ENCODE assay signal across 24 mouse cellular contexts in genomic region chr2:110077240-110077639, GRCm38 (mm10). TPM values are rescaled to one million over a fixed set of nuclear protein-coding genes. Genes with fewer than 3 reads are reported as not detected.
DNase-seq lines count a peak whose midpoint lies in the region; ATAC-seq and TF ChIP-seq lines count a peak whose summit lies in the region.
"Had no signal": no experiment of that assay in that cellular context is flagged by ENCODE, and none has a peak within 500 bp of the region (broad histone marks: within the 10 kb centered on the region; RNA-seq: fewer than 3 reads in every experiment).

No protein-coding gene starts in this region.

- no peak for TF ChIP-seq CTCF in intestine, postnatal 0 days (IDR thresholded peaks at IDR 0.05; ENCODE audit: low read depth)
- no peak for TF ChIP-seq CTCF in liver, postnatal 0 days (IDR thresholded peaks at IDR 0.05; ENCODE audit: low read depth)

- no peak overlapping the region for H3K27ac ChIP-seq in intestine, embryonic 15.5 days
- H3K27ac ChIP-seq in intestine, postnatal 0 days (ENCODE audit: low read depth, low read length): no peak overlapping the region
- H3K27ac ChIP-seq in liver, embryonic 12.5 days: no peak overlapping the region
- no peak overlapping the region for H3K27ac ChIP-seq in liver, postnatal 0 days (ENCODE audit: low read depth)
- H3K27ac ChIP-seq in intestine, embryonic 16.5 days (ENCODE audit: low read length): no peak overlapping the region
- no peak overlapping the region for H3K27ac ChIP-seq in liver, embryonic 15.5 days (replicated peaks)
- H3K27ac ChIP-seq: embryonic facial prominence, embryonic 12.5 days; gastrocnemius, adult 2 months; hindbrain, embryonic 14.5 days; hindbrain, postnatal 0 days had no signal

- H3K9ac ChIP-seq in intestine, embryonic 15.5 days: no peak overlapping the region
- H3K9ac ChIP-seq in intestine, postnatal 0 days (ENCODE audit: low read depth, low read length): no peak overlapping the region
- no peak overlapping the region for H3K9ac ChIP-seq in liver, embryonic 12.5 days
- H3K9ac ChIP-seq in liver, postnatal 0 days (replicated peaks): no peak overlapping the region
- no peak overlapping the region for H3K9ac ChIP-seq in intestine, embryonic 16.5 days (ENCODE audit: low read depth, low read length)
- H3K9ac ChIP-seq in liver, embryonic 15.5 days: no peak overlapping the region
- H3K9ac ChIP-seq: embryonic facial prominence, embryonic 12.5 days; embryonic facial prominence, embryonic 15.5 days; forebrain, postnatal 0 days; hindbrain, embryonic 14.5 days had no signal

- peak; percentile 30; the same call in 1 of the 2 replicates for ATAC-seq in intestine, embryonic 15.5 days
- no peak for ATAC-seq in intestine, postnatal 0 days
- ATAC-seq in liver, embryonic 12.5 days: peak; percentile 79
- ATAC-seq in liver, postnatal 0 days: no peak
- ATAC-seq in intestine, embryonic 16.5 days: peak; percentile 48
- 0 out of 2 replicates have a peak, but pooled peaks have one; percentile 40 for ATAC-seq in liver, embryonic 15.5 days (ENCODE audit: insufficient read depth)
- ATAC-seq in cerebellum, adult (ENCODE audit: insufficient number of reproducible peaks, low FRiP score, low TSS enrichment): no peak
- ATAC-seq: forebrain, embryonic 14.5 days; forebrain, postnatal 0 days; hindbrain, postnatal 0 days; Patski had no signal

- WGBS in intestine, embryonic 15.5 days: 41% methylated on average over 2 of the region's 2 CpGs
- 18% methylated on average over 2 of the region's 2 CpGs for WGBS in intestine, postnatal 0 days
- 16% methylated on average over 2 of the region's 2 CpGs for WGBS in liver, embryonic 12.5 days (ENCODE audit: insufficient replicate concordance)
- WGBS in liver, postnatal 0 days (ENCODE audit: insufficient replicate concordance): 45% methylated on average over 2 of the region's 2 CpGs
- WGBS in intestine, embryonic 16.5 days: 31% methylated on average over 2 of the region's 2 CpGs
- 25% methylated on average over 2 of the region's 2 CpGs for WGBS in liver, embryonic 15.5 days (ENCODE audit: insufficient replicate concordance)

- no peak for TF ChIP-seq EP300 in liver, postnatal 0 days (IDR thresholded peaks at IDR 0.05; ENCODE audit: low read depth)

- H3K9me3 ChIP-seq in intestine, embryonic 15.5 days: no peaks in the 10 kb centered on the region
- no peaks in the 10 kb centered on the region for H3K9me3 ChIP-seq in intestine, postnatal 0 days (ENCODE audit: control insufficient read depth)
- no peaks in the 10 kb centered on the region for H3K9me3 ChIP-seq in liver, embryonic 12.5 days (replicated peaks)
- H3K9me3 ChIP-seq in liver, postnatal 0 days (ENCODE audit: low read length): no peaks in the 10 kb centered on the region
- H3K9me3 ChIP-seq in intestine, embryonic 16.5 days (ENCODE audit: control insufficient read depth, low read length): no peaks in the 10 kb centered on the region
- no peaks in the 10 kb centered on the region for H3K9me3 ChIP-seq in liver, embryonic 15.5 days (replicated peaks)
- H3K9me3 ChIP-seq: embryonic facial prominence, embryonic 12.5 days; embryonic facial prominence, embryonic 15.5 days had no signal

- H3K4me2 ChIP-seq in intestine, embryonic 15.5 days (replicated peaks): no peak overlapping the region
- no peak overlapping the region for H3K4me2 ChIP-seq in intestine, postnatal 0 days (replicated peaks; ENCODE audit: low read depth)
- H3K4me2 ChIP-seq in liver, embryonic 12.5 days: no peak overlapping the region
- no peak overlapping the region for H3K4me2 ChIP-seq in liver, postnatal 0 days (ENCODE audit: low read depth, low read length)
- H3K4me2 ChIP-seq in intestine, embryonic 16.5 days (ENCODE audit: low read depth, low read length): no peak overlapping the region
- H3K4me2 ChIP-seq in liver, embryonic 15.5 days: no peak overlapping the region
- H3K4me2 ChIP-seq: embryonic facial prominence, embryonic 12.5 days; embryonic facial prominence, embryonic 15.5 days; heart, embryonic 11.5 days; hindbrain, embryonic 14.5 days had no signal

- no peak overlapping the region for H3K4me3 ChIP-seq in intestine, embryonic 15.5 days (replicated peaks)
- H3K4me3 ChIP-seq in intestine, postnatal 0 days (ENCODE audit: low read depth, low read length): no peak overlapping the region
- H3K4me3 ChIP-seq in liver, embryonic 12.5 days: no peak overlapping the region
- no peak overlapping the region for H3K4me3 ChIP-seq in liver, postnatal 0 days (ENCODE audit: low read depth, low read length)
- no peak overlapping the region for H3K4me3 ChIP-seq in intestine, embryonic 16.5 days (ENCODE audit: low read length)
- no peak overlapping the region for H3K4me3 ChIP-seq in liver, embryonic 15.5 days (replicated peaks)
- H3K4me3 ChIP-seq: embryonic facial prominence, embryonic 12.5 days; embryonic facial prominence, embryonic 15.5 days; gastrocnemius, adult 2 months had no signal

- DNase-seq in liver, postnatal 0 days: no peak
- no peak for DNase-seq in cerebellum, postnatal 10 days
- DNase-seq: adrenal gland, postnatal 10 days; adrenal gland, postnatal 36 days; cerebellum, adult 11-12 months; cerebellum, adult 8-10 months; cerebellum, postnatal 14 days; forebrain, postnatal 0 days; gastrocnemius, adult 2 months; gastrocnemius, postnatal 14 days; heart, adult 11 months had no signal

- H3K4me1 ChIP-seq in intestine, embryonic 15.5 days (replicated peaks): no peaks in the 10 kb centered on the region
- 0 out of 2 replicates have a peak, but pooled peaks cover 3% of the 10 kb centered on the region for H3K4me1 ChIP-seq in intestine, postnatal 0 days (replicated peaks; ENCODE audit: control insufficient read depth, insufficient read depth, low read length)
- peaks cover 8% of the 10 kb centered on the region; the same call in 1 of the 2 replicates for H3K4me1 ChIP-seq in liver, embryonic 12.5 days
- H3K4me1 ChIP-seq in liver, postnatal 0 days (ENCODE audit: insufficient read depth): no peaks in the 10 kb centered on the region
- 0 out of 2 replicates have a peak, but pooled peaks cover 6% of the 10 kb centered on the region for H3K4me1 ChIP-seq in intestine, embryonic 16.5 days (ENCODE audit: control insufficient read depth, insufficient read depth, low read length)
- H3K4me1 ChIP-seq in liver, embryonic 15.5 days (replicated peaks): no peaks in the 10 kb centered on the region

- no peaks in the 10 kb centered on the region for H3K36me3 ChIP-seq in intestine, embryonic 15.5 days
- no peaks in the 10 kb centered on the region for H3K36me3 ChIP-seq in intestine, postnatal 0 days (ENCODE audit: control insufficient read depth, insufficient read depth)
- H3K36me3 ChIP-seq in liver, embryonic 12.5 days: no peaks in the 10 kb centered on the region
- H3K36me3 ChIP-seq in liver, postnatal 0 days (replicated peaks; ENCODE audit: insufficient read depth, low read length): no peaks in the 10 kb centered on the region
- H3K36me3 ChIP-seq in intestine, embryonic 16.5 days (ENCODE audit: control insufficient read depth, insufficient read depth, low read length): no peaks in the 10 kb centered on the region
- no peaks in the 10 kb centered on the region for H3K36me3 ChIP-seq in liver, embryonic 15.5 days (replicated peaks)
- H3K36me3 ChIP-seq: embryonic facial prominence, embryonic 12.5 days; embryonic facial prominence, embryonic 15.5 days had no signal

- no peaks in the 10 kb centered on the region for H3K27me3 ChIP-seq in intestine, embryonic 15.5 days (replicated peaks)
- no peaks in the 10 kb centered on the region for H3K27me3 ChIP-seq in intestine, postnatal 0 days (replicated peaks; ENCODE audit: control insufficient read depth, insufficient read depth, low read length)
- no peaks in the 10 kb centered on the region for H3K27me3 ChIP-seq in liver, embryonic 12.5 days (replicated peaks)
- no peaks in the 10 kb centered on the region for H3K27me3 ChIP-seq in liver, postnatal 0 days (ENCODE audit: insufficient read depth, low read length)
- no peaks in the 10 kb centered on the region for H3K27me3 ChIP-seq in intestine, embryonic 16.5 days (replicated peaks; ENCODE audit: control insufficient read depth, insufficient read depth, low read length)
- H3K27me3 ChIP-seq in liver, embryonic 15.5 days: no peaks in the 10 kb centered on the region
- H3K27me3 ChIP-seq: embryonic facial prominence, embryonic 12.5 days; embryonic facial prominence, embryonic 15.5 days; Patski had no signal

RNA-seq across cellular contexts. Expression of gene Ccdc34, which starts 59.6 kb away (rescaled TPM):
- polyA plus RNA-seq in intestine, embryonic 15.5 days (2015; fragmentation: Nextera tagmentation; extraction: Ambion mirVana): 45.8 and 51.1 TPM in 2 replicates
- polyA plus RNA-seq in intestine, postnatal 0 days (2015; fragmentation: Nextera tagmentation; extraction: Ambion mirVana): 25.3 TPM in 2 replicates
- polyA plus RNA-seq in liver, embryonic 12.5 days (2016; fragmentation: Nextera tagmentation; extraction: Ambion mirVana): 26.8 and 28.3 TPM in 2 replicates
- polyA plus RNA-seq in liver, postnatal 0 days (2015; fragmentation: Nextera tagmentation; extraction: Ambion mirVana): 14.5 and 14.6 TPM in 2 replicates
- 34.5 and 40.0 TPM in 2 replicates for polyA plus RNA-seq in intestine, embryonic 16.5 days (2015; fragmentation: Nextera tagmentation; extraction: Ambion mirVana)
- polyA plus RNA-seq in liver, embryonic 15.5 days (2015; fragmentation: Nextera tagmentation; extraction: Ambion mirVana): 16.7 and 19.4 TPM in 2 replicates

Comparison
In these comparisons a context has a peak if more than half of its experiments do, and no peak if none do; other contexts are left out.
1. ATAC-seq: peak in intestine, embryonic 15.5 days (single experiment), liver, embryonic 12.5 days (single experiment), intestine, embryonic 16.5 days (single experiment) and liver, embryonic 15.5 days (single experiment); none in intestine, postnatal 0 days (single experiment), liver, postnatal 0 days (single experiment) and cerebellum, adult (single experiment).